Mouse (Mus musculus): Measurements from ENCODE around the gene Slc12a8. TPM values are rescaled to one million over a fixed set of nuclear protein-coding genes. Genes with fewer than 3 reads are reported as not detected.

Slc12a8 gene
- polyA plus RNA-seq, 1 experiment from 2014 or later, result 0.80 TPM

DNA sequence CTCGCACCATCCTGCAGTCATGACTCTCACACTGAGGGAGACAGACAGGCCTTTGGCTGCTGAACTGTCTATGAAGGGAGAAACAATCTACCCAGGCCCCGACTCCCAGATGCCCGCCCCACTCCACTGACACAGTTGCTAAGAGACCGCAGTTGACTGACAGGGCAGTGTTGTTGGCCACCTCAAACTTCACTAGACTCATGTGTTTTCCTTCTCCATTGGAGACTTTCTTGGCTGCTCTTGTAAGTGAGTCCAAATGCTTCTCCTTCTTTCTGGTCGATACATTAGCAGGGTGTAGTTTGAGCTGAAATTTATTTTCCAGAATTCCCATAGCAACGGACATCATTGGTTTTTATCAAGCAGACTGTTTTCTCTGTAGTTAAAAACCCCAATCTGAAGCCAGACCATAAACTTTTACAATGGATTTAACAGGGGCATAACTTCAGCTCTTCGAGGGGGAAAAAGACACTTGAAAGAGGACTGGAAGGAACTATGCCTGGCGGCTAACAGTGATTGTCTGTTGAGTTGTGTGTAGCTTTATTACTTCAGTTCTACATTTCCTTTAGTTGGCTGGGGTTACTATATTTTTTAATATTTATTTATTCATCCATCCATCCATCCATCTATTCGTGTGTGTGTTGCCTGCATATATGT, 36.7 kb downstream of the Slc12a8 start:
- Histone ChIP-seq H3K9me3 (no peaks in the 10 kb centered on the region), H3K4me2 (replicated peaks) (no peak overlapping the region), H3K27me3 (no peaks in the 10 kb centered on the region), H3K36me3 (no peaks in the 10 kb centered on the region), H3K9ac (replicated peaks) (no peak overlapping the region), H3K27ac (replicated peaks) (no peak overlapping the region), H3K4me1 (peaks cover 12% of the 10 kb centered on the region), H3K4me3 (no peak overlapping the region)
- WGBS, result 72% methylated on average over 9 of the region's 9 CpGs
- no peak for ATAC-seq (ENCODE audit: low FRiP score, low read depth)

DNA sequence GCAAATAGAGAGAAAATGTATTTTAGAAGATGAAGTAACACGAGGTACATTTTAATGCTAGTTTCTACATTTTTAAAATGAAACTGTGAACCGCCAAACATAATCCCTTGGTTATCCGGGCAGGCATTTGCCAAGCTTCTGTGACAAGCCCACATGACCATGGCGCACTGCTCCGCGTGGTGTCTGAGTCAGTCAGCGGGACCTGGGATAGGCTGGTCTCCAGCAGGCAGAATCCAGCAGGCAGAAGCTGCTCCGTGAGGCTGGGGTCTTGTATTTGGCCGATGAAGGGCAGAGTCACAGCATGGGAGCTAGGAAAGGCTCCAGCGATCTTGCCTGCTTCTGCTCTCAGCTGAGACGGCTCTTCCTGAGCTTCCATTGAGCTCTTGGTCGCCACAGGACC, 41.0 kb downstream of the Slc12a8 start:
- Histone ChIP-seq H3K36me3 (no peaks in the 10 kb centered on the region), H3K4me3 (no peak overlapping the region), H3K4me2 (replicated peaks) (no peak overlapping the region), H3K27me3 (no peaks in the 10 kb centered on the region), H3K27ac (replicated peaks) (no peak overlapping the region), H3K9me3 (no peaks in the 10 kb centered on the region), H3K4me1 (peaks cover 28% of the 10 kb centered on the region), H3K9ac (replicated peaks) (no peak overlapping the region)
- ATAC-seq (ENCODE audit: low FRiP score, low read depth), result no peak
- WGBS, result 80% methylated on average over 12 of the region's 12 CpGs

DNA sequence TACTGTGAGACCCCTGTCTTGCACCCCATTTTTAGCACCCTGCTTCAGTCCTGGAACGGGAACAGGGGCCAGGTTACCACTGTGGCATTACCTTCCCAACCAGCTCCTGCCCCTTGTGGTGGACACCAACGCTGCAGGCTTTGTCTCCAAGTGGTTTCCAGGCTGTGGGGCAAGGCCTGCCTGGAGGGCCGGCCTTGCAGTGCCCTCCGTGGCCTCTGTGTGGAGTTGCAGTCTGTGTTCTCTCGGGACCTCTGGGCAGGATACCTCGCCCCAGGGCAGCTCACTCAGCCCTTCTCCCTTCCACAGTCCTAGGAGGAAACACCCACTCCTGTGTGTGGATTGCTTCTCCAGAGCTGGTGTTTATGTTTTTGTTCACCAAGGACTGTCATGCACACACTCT, 43.2 kb downstream of the Slc12a8 start:
- Histone ChIP-seq H3K9me3 (no peaks in the 10 kb centered on the region), H3K4me2 (replicated peaks) (0 out of 2 replicates have a peak overlapping the region, but pooled peaks have one; percentile 13), H3K27me3 (no peaks in the 10 kb centered on the region), H3K27ac (replicated peaks) (peak overlapping the region; percentile 65), H3K9ac (replicated peaks) (0 out of 2 replicates have a peak overlapping the region, but pooled peaks have one; percentile 6), H3K36me3 (no peaks in the 10 kb centered on the region), H3K4me3 (no peak overlapping the region), H3K4me1 (peaks cover 17% of the 10 kb centered on the region)
- 1% methylated on average over 6 of the region's 6 CpGs for WGBS
- peak; percentile 90 for ATAC-seq (ENCODE audit: low FRiP score, low read depth)

DNA sequence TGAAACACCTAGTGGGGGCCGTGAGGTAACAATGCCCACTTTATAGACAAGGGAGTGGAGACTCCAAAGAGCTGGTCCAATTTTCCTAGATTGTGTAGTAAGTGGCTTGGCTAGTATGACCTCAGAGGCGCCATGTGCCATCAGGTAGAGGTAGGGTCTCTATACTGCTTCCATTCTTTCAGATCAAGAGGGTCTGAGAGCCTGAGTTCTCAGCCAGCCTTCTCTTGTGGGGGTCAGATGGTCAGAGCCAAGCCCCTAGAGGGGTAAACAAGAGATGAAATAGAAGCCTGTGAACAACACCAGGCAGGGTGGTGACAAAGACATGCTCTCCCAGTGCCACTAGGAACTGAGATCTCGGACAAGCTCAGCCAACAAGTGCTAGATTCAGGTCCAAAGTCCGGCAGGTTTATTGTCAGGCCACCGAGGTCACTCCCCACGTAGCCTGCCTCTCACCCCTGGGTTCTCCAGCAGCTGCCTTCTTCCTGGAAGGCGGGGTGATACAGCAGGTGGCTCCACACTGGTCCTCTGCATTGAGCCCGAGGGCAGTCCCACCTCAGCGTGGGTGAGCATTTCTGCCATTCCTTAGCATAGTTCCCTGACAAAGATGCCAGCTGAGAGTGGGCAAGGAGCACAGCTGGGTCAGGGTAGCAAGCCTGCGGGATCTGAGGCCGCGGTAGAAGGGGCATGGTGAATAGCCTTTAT, 44.3 kb downstream of the Slc12a8 start:
- H3K4me2 ChIP-seq (replicated peaks), result no peak overlapping the region
- no peaks in the 10 kb centered on the region for H3K27me3 ChIP-seq
- H3K36me3 ChIP-seq, result no peaks in the 10 kb centered on the region
- no peaks in the 10 kb centered on the region for H3K9me3 ChIP-seq
- peaks cover 16% of the 10 kb centered on the region for H3K4me1 ChIP-seq
- H3K9ac ChIP-seq (replicated peaks), result no peak overlapping the region
- no peak overlapping the region for H3K27ac ChIP-seq (replicated peaks)
- no peak for ATAC-seq (ENCODE audit: low FRiP score, low read depth)
- no peak overlapping the region for H3K4me3 ChIP-seq
- 82% methylated on average over 12 of the region's 12 CpGs for WGBS

DNA sequence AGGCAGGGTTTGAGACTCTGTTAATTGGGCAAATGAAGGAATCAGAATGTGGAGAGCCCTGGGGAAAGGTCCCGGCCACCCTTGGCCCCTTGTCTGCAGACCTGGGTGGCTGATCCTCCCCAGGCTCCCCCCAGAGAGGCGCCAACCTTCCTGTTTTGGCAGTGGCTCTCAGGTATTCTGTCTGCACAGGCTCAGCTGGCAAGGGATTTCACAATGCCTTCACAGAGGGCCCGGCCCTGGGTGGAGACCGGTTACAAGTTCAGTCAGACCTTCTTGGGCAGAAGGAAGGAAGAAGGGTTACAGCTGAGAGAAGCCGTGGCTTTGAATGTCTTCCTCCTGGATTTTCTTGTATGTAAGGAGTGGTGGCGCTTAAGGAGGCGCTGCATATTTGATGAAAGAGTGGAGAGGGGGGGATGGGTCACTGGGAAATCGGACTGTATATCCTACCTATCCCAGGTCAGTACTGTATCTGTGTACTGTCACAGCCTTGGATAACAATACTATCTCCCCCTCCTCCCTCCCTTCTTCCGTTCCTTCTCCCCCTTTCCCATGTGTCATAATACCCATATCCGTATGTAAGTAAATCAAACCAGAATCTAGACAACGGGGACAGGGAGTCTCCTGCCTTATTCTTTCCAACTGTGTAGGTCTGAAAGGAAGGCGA, 45.9 kb downstream of the Slc12a8 start:
- H3K27me3 ChIP-seq, result no peaks in the 10 kb centered on the region
- WGBS, result 82% methylated on average over 12 of the region's 12 CpGs
- no peaks in the 10 kb centered on the region for H3K36me3 ChIP-seq
- H3K4me2 ChIP-seq (replicated peaks), result no peak overlapping the region
- H3K9me3 ChIP-seq, result no peaks in the 10 kb centered on the region
- H3K4me1 ChIP-seq, result peaks cover 16% of the 10 kb centered on the region
- no peak overlapping the region for H3K4me3 ChIP-seq
- H3K27ac ChIP-seq (replicated peaks), result no peak overlapping the region
- no peak for ATAC-seq (ENCODE audit: low FRiP score, low read depth)
- H3K9ac ChIP-seq (replicated peaks), result no peak overlapping the region

DNA sequence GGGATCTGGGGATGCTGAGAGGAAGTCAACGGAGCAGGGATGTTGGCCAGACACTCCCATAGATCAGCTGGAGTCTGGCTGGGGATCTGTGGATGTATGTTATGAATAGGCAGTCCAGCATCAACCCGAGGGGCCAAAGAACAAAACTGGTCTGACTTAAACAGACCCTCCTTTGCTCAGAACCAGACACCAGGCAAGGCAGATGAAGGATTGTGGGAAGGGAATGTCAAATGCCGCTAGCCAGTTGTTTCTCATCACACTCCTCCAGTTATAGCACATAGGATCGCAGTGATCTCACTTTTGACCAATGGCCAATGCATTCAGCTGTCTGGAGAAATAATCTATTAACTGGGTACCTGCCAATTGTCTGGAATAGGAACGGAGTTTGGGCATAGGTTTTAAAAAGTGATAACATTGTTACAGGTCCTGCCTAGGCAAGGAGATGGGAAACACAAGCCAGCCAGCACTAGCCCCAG, 46.4 kb downstream of the Slc12a8 start:
- Histone ChIP-seq H3K4me2 (replicated peaks) (no peak overlapping the region), H3K4me3 (no peak overlapping the region), H3K4me1 (peaks cover 16% of the 10 kb centered on the region), H3K27me3 (no peaks in the 10 kb centered on the region), H3K9me3 (no peaks in the 10 kb centered on the region), H3K36me3 (no peaks in the 10 kb centered on the region), H3K27ac (replicated peaks) (no peak overlapping the region), H3K9ac (replicated peaks) (no peak overlapping the region)
- ATAC-seq (ENCODE audit: low FRiP score, low read depth), result no peak
- WGBS, result 82% methylated on average over 5 of the region's 5 CpGs

DNA sequence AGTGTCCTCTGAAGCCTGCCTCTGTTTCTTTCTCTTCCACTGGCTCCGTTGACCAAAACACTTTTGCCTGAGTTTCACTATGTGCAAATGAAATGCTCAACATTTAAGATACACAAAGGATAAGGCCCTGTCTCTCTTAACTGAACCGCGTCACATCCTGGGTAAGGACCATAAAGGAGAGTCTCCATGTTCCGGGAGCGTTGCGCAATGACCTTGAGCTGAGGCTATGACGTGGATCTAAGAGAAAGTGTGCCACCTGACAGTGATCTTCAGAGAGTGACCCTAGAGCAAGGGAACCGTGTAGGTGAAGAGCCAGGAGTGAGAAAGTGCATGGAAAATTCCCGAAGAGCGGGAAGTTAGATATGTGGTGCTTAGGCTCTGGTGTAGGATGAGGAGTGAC, 49.3 kb downstream of the Slc12a8 start:
- no peaks in the 10 kb centered on the region for H3K27me3 ChIP-seq
- H3K36me3 ChIP-seq, result no peaks in the 10 kb centered on the region
- H3K4me1 ChIP-seq, result peaks cover 6% of the 10 kb centered on the region; the same call in 1 of the 2 replicates
- no peak overlapping the region for H3K4me3 ChIP-seq
- H3K4me2 ChIP-seq (replicated peaks), result no peak overlapping the region
- WGBS, result 93% methylated on average over 10 of the region's 10 CpGs
- no peaks in the 10 kb centered on the region for H3K9me3 ChIP-seq
- ATAC-seq (ENCODE audit: low FRiP score, low read depth), result no peak
- no peak overlapping the region for H3K9ac ChIP-seq (replicated peaks)
- no peak overlapping the region for H3K27ac ChIP-seq (replicated peaks)

DNA sequence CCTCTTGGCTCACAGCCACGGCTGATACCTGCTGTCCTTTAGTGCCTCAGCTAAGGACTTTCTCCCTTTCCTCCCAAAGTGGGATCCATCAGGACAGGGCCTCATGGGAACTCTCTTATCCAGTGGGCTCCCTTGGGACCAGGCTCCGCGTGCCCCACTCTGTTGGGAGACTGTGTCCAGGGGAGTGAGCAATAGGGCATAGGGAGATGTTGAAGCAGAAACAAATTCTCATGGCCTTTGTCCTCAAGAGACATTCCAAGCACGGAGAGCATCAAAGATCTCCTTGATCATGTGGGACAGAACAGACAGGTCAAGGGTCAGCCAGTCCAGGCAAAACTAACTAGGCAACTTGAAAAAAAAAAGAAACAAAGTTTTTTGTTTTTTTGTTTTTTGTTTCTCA, 50.6 kb downstream of the Slc12a8 start:
- Histone ChIP-seq H3K4me1 (peaks cover 4% of the 10 kb centered on the region; the same call in 1 of the 2 replicates), H3K27me3 (no peaks in the 10 kb centered on the region), H3K9ac (replicated peaks) (no peak overlapping the region), H3K36me3 (no peaks in the 10 kb centered on the region), H3K9me3 (no peaks in the 10 kb centered on the region), H3K4me3 (no peak overlapping the region), H3K4me2 (replicated peaks) (no peak overlapping the region), H3K27ac (replicated peaks) (no peak overlapping the region)
- WGBS, result 59% methylated on average over 4 of the region's 4 CpGs
- no peak for ATAC-seq (ENCODE audit: low FRiP score, low read depth)

DNA sequence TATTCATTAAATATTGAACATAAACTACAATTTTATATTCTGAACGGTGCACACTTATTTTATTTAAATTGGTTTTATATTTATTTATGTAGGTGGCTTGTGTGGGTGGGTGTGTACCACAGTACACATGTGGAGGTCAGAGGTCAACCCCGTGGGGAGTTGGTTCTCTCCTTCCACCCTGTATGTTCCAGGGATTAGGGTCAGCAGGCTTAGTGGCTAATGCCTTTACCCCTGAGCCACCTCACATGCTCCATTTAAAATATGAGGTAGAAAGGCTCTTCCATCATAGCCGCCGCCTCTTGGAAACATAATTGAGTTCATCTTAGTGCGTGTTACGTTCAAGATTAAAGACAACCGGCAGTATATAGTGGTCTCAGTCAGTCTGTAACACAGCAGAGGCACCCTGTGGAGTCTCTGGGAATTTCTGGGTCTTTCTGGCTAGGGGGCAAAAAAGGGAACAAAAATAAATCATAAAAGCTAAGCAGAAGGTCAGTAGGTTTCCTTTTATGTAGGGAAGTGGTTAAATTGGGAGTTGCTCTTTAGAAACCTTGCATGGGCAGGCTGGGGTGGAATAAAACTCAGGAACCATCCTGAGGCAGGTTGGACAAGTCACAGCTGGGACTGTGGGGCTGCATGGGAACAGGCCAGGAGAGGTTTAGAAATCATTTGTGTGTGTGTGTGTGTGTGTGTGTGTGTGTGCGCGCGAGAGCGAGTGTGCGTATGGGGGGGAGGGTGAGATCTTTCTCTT, 51.3 kb downstream of the Slc12a8 start:
- Histone ChIP-seq H3K27ac (replicated peaks) (no peak overlapping the region), H3K27me3 (no peaks in the 10 kb centered on the region), H3K9me3 (no peaks in the 10 kb centered on the region), H3K4me3 (no peak overlapping the region), H3K36me3 (no peaks in the 10 kb centered on the region), H3K4me2 (replicated peaks) (no peak overlapping the region), H3K4me1 (no peaks in the 10 kb centered on the region), H3K9ac (replicated peaks) (no peak overlapping the region)
- no peak for ATAC-seq (ENCODE audit: low FRiP score, low read depth)
- WGBS, result 75% methylated on average over 12 of the region's 12 CpGs

DNA sequence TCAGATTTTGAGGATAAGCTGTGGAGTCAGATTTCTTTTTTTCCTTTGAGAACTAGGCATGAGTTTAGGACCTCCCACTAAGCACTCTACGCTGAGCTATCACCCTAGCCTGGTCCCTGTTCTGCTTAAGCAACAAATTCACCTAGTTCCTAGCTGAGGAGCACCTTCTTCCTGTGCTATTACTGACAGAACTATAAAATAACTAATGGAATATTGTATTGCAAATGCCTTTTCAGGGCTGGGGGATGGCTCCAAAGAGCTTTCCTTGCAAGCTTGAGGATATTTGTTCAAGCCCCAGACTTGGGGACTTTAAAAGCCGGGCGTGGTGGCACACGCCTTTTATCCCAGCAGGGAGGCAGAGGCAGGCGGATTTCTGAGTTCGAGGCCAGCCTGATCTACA, 55.5 kb downstream of the Slc12a8 start:
- H3K4me1 ChIP-seq, result peaks cover 2% of the 10 kb centered on the region; the same call in 1 of the 2 replicates
- ATAC-seq (ENCODE audit: low FRiP score, low read depth), result no peak
- WGBS, result 81% methylated on average over 6 of the region's 6 CpGs
- H3K4me2 ChIP-seq (replicated peaks), result no peak overlapping the region
- no peak overlapping the region for H3K9ac ChIP-seq (replicated peaks)
- H3K27ac ChIP-seq (replicated peaks), result no peak overlapping the region
- no peaks in the 10 kb centered on the region for H3K27me3 ChIP-seq
- no peaks in the 10 kb centered on the region for H3K36me3 ChIP-seq
- no peaks in the 10 kb centered on the region for H3K9me3 ChIP-seq
- H3K4me3 ChIP-seq, result no peak overlapping the region

DNA sequence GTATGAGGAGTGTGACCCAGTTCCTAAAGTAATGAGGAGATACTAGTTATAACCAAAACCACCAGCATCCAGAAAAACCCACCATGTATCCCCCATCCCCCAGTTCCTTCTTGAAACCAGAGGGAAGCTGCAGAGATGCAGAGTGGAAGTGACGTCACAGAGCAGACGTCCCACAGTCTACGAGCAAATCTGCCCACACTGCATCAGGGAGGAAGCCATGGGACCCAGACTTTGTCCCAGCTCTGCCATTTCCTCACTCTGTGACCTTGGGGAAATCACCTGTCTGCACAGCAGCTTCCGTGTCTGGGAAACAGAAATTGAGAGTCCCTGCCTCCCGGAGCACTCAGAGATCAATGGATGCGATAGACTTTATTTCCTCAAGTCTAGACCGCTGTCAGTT, 56.6 kb downstream of the Slc12a8 start:
- no peak for ATAC-seq (ENCODE audit: low FRiP score, low read depth)

More for the DNA sequence above, 56.6 kb downstream of the Slc12a8 start:
- WGBS, result 94% methylated on average over 7 of the region's 7 CpGs
- H3K9ac ChIP-seq (replicated peaks), result no peak overlapping the region
- no peaks in the 10 kb centered on the region for H3K9me3 ChIP-seq
- H3K27ac ChIP-seq (replicated peaks), result no peak overlapping the region
- H3K4me1 ChIP-seq, result peaks cover 2% of the 10 kb centered on the region; the same call in 1 of the 2 replicates
- no peaks in the 10 kb centered on the region for H3K27me3 ChIP-seq
- H3K4me3 ChIP-seq, result no peak overlapping the region
- H3K36me3 ChIP-seq, result no peaks in the 10 kb centered on the region
- H3K4me2 ChIP-seq (replicated peaks), result no peak overlapping the region
